Mouse (Mus musculus) CH12.LX (cell line): ENCODE measurements around the gene Ccpg1. TPM values are rescaled to one million over a fixed set of nuclear protein-coding genes. Genes with fewer than 3 reads are reported as not detected.

Experiments used
- DNase-seq: peaks from one replicate; pipeline ENCODE4 v3.0.0-alpha.2; 2013; ENCODE audit errors: extremely low read depth
- H3K27ac ChIP-seq: 2 replicates; pipeline ENCODE4 v1.5.1; 2012; ENCODE audit warnings: low read depth, mild to moderate bottlenecking, control low read depth, moderate library complexity; ENCODE audit not compliant: insufficient read depth
- H3K27me3 ChIP-seq: replicated peaks from 2 replicates; pipeline ENCODE3; 2012; ENCODE audit warnings: inconsistent platforms
- H3K36me3 ChIP-seq, 2 experiments: replicated peaks in 1 of 2; 2 replicates each; pipeline versions ENCODE3 to v1.6.1; 2012; ENCODE audit warnings: inconsistent platforms in 1 of 2, low read length in 1 of 2, mild to moderate bottlenecking in 1 of 2, mixed read lengths in 1 of 2, moderate library complexity in 1 of 2; ENCODE audit not compliant: control insufficient read depth in 1 of 2, insufficient read depth in 1 of 2
- H3K4me1 ChIP-seq, 2 experiments: 2 replicates each; pipeline ENCODE4 v1.6.1; 2012; ENCODE audit warnings: inconsistent platforms in 1 of 2, moderate library complexity in 1 of 2; ENCODE audit not compliant: insufficient read depth in 2 of 2, control insufficient read depth in 1 of 2
- H3K4me2 ChIP-seq: 2 replicates; pipeline ENCODE4 v1.6.1; 2012; ENCODE audit warnings: low read depth, mild to moderate bottlenecking, control low read depth; ENCODE audit not compliant: poor library complexity, insufficient read depth, severe bottlenecking
- H3K4me3 ChIP-seq, 3 experiments: fragments of 150-350 bp in 1 of 3; sonication (generic) in 1 of 3; replicated peaks in 1 of 3; 2 replicates each; pipeline versions ENCODE3 to v1.5.1; 2011 to 2012; ENCODE audit warnings: low read depth in 2 of 3, low read length in 2 of 3, mild to moderate bottlenecking in 2 of 3, moderate library complexity in 2 of 3, control low read depth in 1 of 3, improper control_type of control experiment in 1 of 3, inconsistent platforms in 1 of 3, mixed read lengths in 1 of 3; ENCODE audit not compliant: poor library complexity in 1 of 3
- H3K79me2 ChIP-seq: replicated peaks from 2 replicates; pipeline ENCODE4 v1.6.1; 2012; ENCODE audit warnings: mild to moderate bottlenecking, moderate library complexity; ENCODE audit not compliant: control insufficient read depth, poor library complexity, insufficient read depth, severe bottlenecking; ENCODE audit errors: extremely low read depth
- H3K9ac ChIP-seq: 2 replicates; pipeline ENCODE4 v1.6.1; 2012; ENCODE audit warnings: low read depth, mild to moderate bottlenecking, control low read depth, moderate library complexity; ENCODE audit not compliant: insufficient read depth
- H3K9me3 ChIP-seq: replicated peaks from 2 replicates; pipeline ENCODE3; 2012; ENCODE audit warnings: low read length, inconsistent platforms, mixed read lengths
- BHLHE40 ChIP-seq: IDR thresholded peaks from 2 replicates; pipeline ENCODE4 v1.6.1; 2011; ENCODE audit warnings: mild to moderate bottlenecking, low read depth, low read length, improper control_type of control experiment
- CTCF ChIP-seq, 2 experiments: IDR thresholded peaks in 1 of 2; conservative IDR thresholded peaks in 1 of 2; 2 replicates each; pipeline ENCODE4 v1.5.1; 2011 to 2012; ENCODE audit warnings: low read depth in 2 of 2, low read length in 2 of 2, improper control_type of control experiment in 1 of 2, inconsistent platforms in 1 of 2, mild to moderate bottlenecking in 1 of 2, moderate library complexity in 1 of 2
- ELF1 ChIP-seq: IDR thresholded peaks from 2 replicates; pipeline ENCODE4 v1.6.1; 2014; ENCODE audit warnings: low read depth, mild to moderate bottlenecking, inconsistent platforms, low read length, improper control_type of control experiment
- EP300 ChIP-seq: IDR thresholded peaks from 2 replicates; pipeline ENCODE4 v1.6.1; 2011; ENCODE audit warnings: low read length, improper control_type of control experiment
- ETS1 ChIP-seq: conservative IDR thresholded peaks from 2 replicates; pipeline ENCODE4 v1.6.1; 2012; ENCODE audit warnings: low read depth, mild to moderate bottlenecking, inconsistent platforms, low read length, improper control_type of control experiment, moderate library complexity
- GABPA ChIP-seq: IDR thresholded peaks from 2 replicates; pipeline ENCODE4 v1.6.1; 2012; ENCODE audit warnings: low read depth, low read length, improper control_type of control experiment, inconsistent platforms; ENCODE audit not compliant: insufficient replicate concordance
- HCFC1 ChIP-seq: IDR thresholded peaks from 2 replicates; pipeline ENCODE4 v1.6.1; 2012; ENCODE audit warnings: low read depth, mild to moderate bottlenecking, inconsistent platforms, low read length, improper control_type of control experiment
- IRF4 ChIP-seq: IDR thresholded peaks from 2 replicates; pipeline ENCODE4 v1.6.1; 2014; ENCODE audit warnings: low read depth, mild to moderate bottlenecking, inconsistent platforms, low read length, improper control_type of control experiment
- JUN ChIP-seq: IDR thresholded peaks from 2 replicates; pipeline ENCODE4 v1.6.1; 2011; ENCODE audit warnings: low read depth, mild to moderate bottlenecking, low read length, improper control_type of control experiment, moderate library complexity; ENCODE audit not compliant: insufficient read depth
- KAT2A ChIP-seq: IDR thresholded peaks from 2 replicates; pipeline ENCODE4 v1.6.1; 2012; ENCODE audit warnings: low read length, improper control_type of control experiment, inconsistent platforms; ENCODE audit not compliant: insufficient replicate concordance
- MAZ ChIP-seq: IDR thresholded peaks from 2 replicates; pipeline ENCODE4 v1.6.1; 2012; ENCODE audit warnings: low read depth, mild to moderate bottlenecking, inconsistent platforms, low read length, improper control_type of control experiment, moderate library complexity
- MXI1 ChIP-seq: IDR thresholded peaks from 2 replicates; pipeline ENCODE4 v1.6.1; 2011; ENCODE audit warnings: mild to moderate bottlenecking, low read depth, low read length, improper control_type of control experiment
- NRF1 ChIP-seq: IDR thresholded peaks from 2 replicates; pipeline ENCODE4 v1.6.1; 2014; ENCODE audit warnings: low read depth, mild to moderate bottlenecking, inconsistent platforms, low read length, improper control_type of control experiment, moderate library complexity
- POLR2A ChIP-seq: IDR thresholded peaks from 2 replicates; pipeline ENCODE4 v1.6.1; 2011; ENCODE audit warnings: low read depth, mild to moderate bottlenecking, improper control_type of control experiment, low read length
- POLR2AphosphoS2 ChIP-seq: IDR thresholded peaks from 2 replicates; pipeline ENCODE4 v1.6.1; 2011; ENCODE audit warnings: low read depth, low read length, improper control_type of control experiment
- RAD21 ChIP-seq: IDR thresholded peaks from 2 replicates; pipeline ENCODE4 v1.6.1; 2011; ENCODE audit warnings: low read depth, mild to moderate bottlenecking, low read length, improper control_type of control experiment, moderate library complexity
- SIN3A ChIP-seq: IDR thresholded peaks from 2 replicates; pipeline ENCODE4 v1.6.1; 2012; ENCODE audit warnings: low read length, improper control_type of control experiment, inconsistent platforms
- SMC3 ChIP-seq: IDR thresholded peaks from 2 replicates; pipeline ENCODE4 v1.6.1; 2011; ENCODE audit warnings: low read depth, low read length, improper control_type of control experiment
- TCF12 ChIP-seq: IDR thresholded peaks from 2 replicates; pipeline ENCODE4 v1.6.1; 2014; ENCODE audit warnings: low read depth, mild to moderate bottlenecking, inconsistent platforms, low read length, improper control_type of control experiment
- USF1 ChIP-seq: IDR thresholded peaks from 2 replicates; pipeline ENCODE4 v1.6.1; 2014; ENCODE audit warnings: low read depth, mild to moderate bottlenecking, inconsistent platforms, low read length, improper control_type of control experiment
- USF2 ChIP-seq: conservative IDR thresholded peaks from 2 replicates; pipeline ENCODE4 v1.6.1; 2011; ENCODE audit warnings: low read depth, low read length, improper control_type of control experiment
- ZKSCAN1 ChIP-seq: IDR thresholded peaks from 2 replicates; pipeline ENCODE4 v1.6.1; 2012; ENCODE audit warnings: low read depth, inconsistent platforms, low read length, improper control_type of control experiment, borderline replicate concordance
- dilution Hi-C: fragments of 300-500 bp; cut with MboI; formaldehyde crosslinking; loops from 2 replicates; pipeline ENCODE4 v1.14.3; 2020; ENCODE audit warnings: low sequenced_read_pairs; ENCODE audit not compliant: extremely low pct_unique_long_range_greater_than_20kb, extremely low pct_ligation_motif_present
- in situ Hi-C: fragments of 300-500 bp; cut with MboI; formaldehyde crosslinking; loops from 3 replicates; pipeline ENCODE4 v1.14.3; 2019; ENCODE audit warnings: low sequenced_read_pairs, low pct_ligation_motif_present, low pct_unique_long_range_greater_than_20kb, mixed read lengths
- polyA plus RNA-seq: library from polyadenylated mRNA; unstranded; fragments of >175 nt; gene quantifications from 2 replicates; pipeline ENCODE4 v1.2.1, GENCODE M21; 2012; ENCODE audit warnings: low read depth; ENCODE audit not compliant: insufficient read length
- total RNA-seq, 2 experiments: library from RNA; depleted of rRNA; stranded (reverse); fragments of 300-350 nt in 1 of 2; fragments of >200 nt in 1 of 2; gene quantifications; 2 replicates each; pipeline ENCODE4 v1.2.3; 2012 to 2014

Gene Ccpg1
- total and polyA plus RNA-seq, 3 experiments: 5.2 to 18.3 (median 6.2) TPM

DNA sequence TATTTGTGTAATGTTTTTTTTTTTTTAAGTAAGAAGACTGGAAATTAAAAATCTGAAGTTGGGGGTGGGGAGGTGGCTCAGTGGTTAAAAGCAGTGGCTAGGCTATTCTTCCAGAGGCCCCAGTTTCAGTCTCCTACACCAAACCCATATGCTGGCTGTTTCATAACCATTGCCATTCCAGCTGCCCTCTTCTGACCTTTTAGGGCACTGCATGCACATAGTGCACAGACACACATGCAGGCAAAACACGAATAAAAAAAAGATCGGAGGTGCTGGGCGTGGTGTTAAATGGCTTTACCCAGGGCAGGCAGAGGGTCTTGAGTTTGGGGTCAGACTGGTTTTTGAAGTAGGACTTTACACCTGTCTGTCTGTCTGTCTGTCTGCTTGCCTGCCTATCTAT, 20.9 kb downstream of the Ccpg1 start:
- H3K27ac ChIP-seq: no peak overlapping the region
- H3K79me2 ChIP-seq: no peaks in the 10 kb centered on the region
- no peak overlapping the region for H3K9ac ChIP-seq
- in situ Hi-C loops (no loop called here), dilution Hi-C loops (no loop called here)
- peaks cover 13 to 38% of the 10 kb centered on the region in 2 experiments for H3K36me3 ChIP-seq
- no peaks in the 10 kb centered on the region for H3K27me3 ChIP-seq
- H3K4me1 ChIP-seq: no peaks in the 10 kb centered on the region
- TF ChIP-seq SIN3A (no peak), USF2 (no peak), KAT2A (no peak), NRF1 (no peak), ETS1 (no peak), MAZ (no peak), CTCF (conservative IDR thresholded peaks at IDR 0.05 in 1 of 2, IDR thresholded peaks at IDR 0.05 in 1 of 2; ENCODE audit: low read depth in 2 of 2, low read length in 2 of 2) (peak in 1 of 2 experiments; percentile 36; a peak in 2 of 4 replicates), POLR2AphosphoS2 (no peak), USF1 (no peak)
- H3K4me2 ChIP-seq: no peak overlapping the region
- H3K9me3 ChIP-seq: no peaks in the 10 kb centered on the region
- DNase-seq: no peak
- no peak overlapping the region for H3K4me3 ChIP-seq

DNA sequence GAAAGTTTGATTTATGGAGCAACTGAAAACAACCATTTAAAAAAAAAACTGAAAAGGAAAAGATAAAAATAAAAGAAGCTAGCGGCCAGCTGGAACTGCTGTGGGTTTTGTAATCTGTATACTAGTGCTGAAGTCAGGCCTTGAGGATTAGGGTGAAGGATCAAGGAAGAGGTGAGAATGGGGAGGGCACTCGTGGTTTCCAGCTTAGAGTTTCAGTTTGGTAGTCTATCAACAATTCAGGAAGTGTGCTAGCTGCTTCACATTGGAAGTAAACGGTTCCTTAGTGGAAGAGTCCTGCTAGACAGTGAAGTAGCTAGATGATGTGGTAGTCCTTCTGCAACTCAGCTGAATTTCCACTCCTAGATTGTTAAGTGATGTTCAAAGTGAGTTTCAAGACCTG, 23.2 kb downstream of the Ccpg1 start:
- TF ChIP-seq ZKSCAN1 (no peak), SMC3 (no peak), MAZ (no peak), CTCF (conservative IDR thresholded peaks at IDR 0.05 in 1 of 2, IDR thresholded peaks at IDR 0.05 in 1 of 2; ENCODE audit: low read depth in 2 of 2, low read length in 2 of 2) (no peak), GABPA (no peak), IRF4 (no peak), HCFC1 (no peak), BHLHE40 (no peak), EP300 (no peak), USF2 (no peak), ELF1 (no peak), POLR2A (no peak), JUN (no peak), TCF12 (no peak), POLR2AphosphoS2 (no peak), MXI1 (no peak), NRF1 (no peak), RAD21 (no peak)
- no peak overlapping the region for H3K4me3 ChIP-seq
- no peaks in the 10 kb centered on the region for H3K27me3 ChIP-seq
- dilution Hi-C loops: no loop called here
- no peaks in the 10 kb centered on the region for H3K79me2 ChIP-seq
- in situ Hi-C loops: no loop called here
- no peaks in the 10 kb centered on the region for H3K4me1 ChIP-seq
- H3K36me3 ChIP-seq: peaks cover 25 to 50% of the 10 kb centered on the region in 2 experiments
- no peak overlapping the region for H3K4me2 ChIP-seq
- no peaks in the 10 kb centered on the region for H3K9me3 ChIP-seq
- H3K27ac ChIP-seq: no peak overlapping the region
- no peak for DNase-seq
- H3K9ac ChIP-seq: no peak overlapping the region
